Mouse (Mus musculus): ENCODE results near the gene Ddx17. TPM values are rescaled to one million over a fixed set of nuclear protein-coding genes. Genes with fewer than 3 reads are reported as not detected.

The Ddx17 gene
- polyA plus RNA-seq, 1 experiment from 2014 or later = 60.1 TPM

DNA sequence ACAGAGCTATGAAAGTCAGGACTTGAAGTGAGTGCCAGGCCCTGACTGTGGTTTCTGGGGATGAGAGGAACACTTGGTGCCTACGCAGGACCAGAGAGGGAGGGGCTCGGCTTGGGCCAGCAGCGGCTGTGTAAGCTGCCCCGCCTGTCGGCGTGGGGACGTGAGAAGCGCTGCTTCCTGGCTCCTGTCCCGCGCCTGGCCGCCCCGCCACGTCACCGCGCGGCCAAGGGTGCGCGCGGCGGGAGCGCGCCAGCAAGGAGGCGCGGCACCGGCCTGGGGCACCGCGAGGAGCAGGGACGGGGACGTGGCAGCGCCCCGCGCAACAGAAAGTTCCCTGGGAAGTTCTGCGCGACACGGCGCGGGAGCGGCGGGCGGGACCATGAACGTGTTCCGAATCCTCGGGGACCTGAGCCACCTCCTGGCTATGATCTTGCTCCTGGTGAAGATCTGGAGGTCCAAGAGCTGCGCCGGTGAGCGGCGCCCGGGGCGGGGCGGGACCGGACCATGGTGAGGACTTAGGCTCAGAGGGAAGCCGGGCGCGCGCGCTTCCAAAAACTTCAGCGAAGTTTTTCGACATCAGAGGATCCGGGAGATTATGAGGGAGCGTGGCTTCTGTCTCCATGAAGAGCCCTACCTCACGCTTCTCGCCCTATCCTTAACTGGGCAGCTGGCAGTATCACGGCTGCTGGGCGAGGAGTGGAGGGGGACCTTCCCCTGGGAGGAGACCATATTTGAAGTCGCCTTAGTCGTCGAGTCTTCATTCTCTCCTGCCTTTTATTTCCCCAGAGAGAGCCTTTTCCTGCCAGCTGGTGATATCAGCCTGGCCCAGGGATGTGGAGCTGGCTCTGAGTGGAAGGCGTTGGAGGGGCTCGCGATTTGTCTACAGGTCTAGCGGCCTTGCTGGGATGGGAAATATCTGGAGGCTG, 30.1 kb downstream of the Ddx17 start, which contains the start of gene Kdelr3:
Gene Kdelr3 (plus strand): TSS at position 241 of the 926 bp plus-strand sequence.
- peak; percentile 31 for ATAC-seq (replicated peaks)
- under 1% methylated on average over 71 of the region's 71 CpGs for WGBS
- Histone ChIP-seq H3K4me1 (peaks cover 21% of the 10 kb centered on the region), H3K27me3 (peaks cover 50% of the 10 kb centered on the region), H3K9ac (replicated peaks) (peak within 1 kb of the TSS; percentile 30; the same call in 1 of the 2 replicates), H3K4me3 (peak within 1 kb of the TSS; percentile 44), H3K27ac (replicated peaks) (no peak within 1 kb of the TSS), H3K36me3 (no peaks in the 10 kb centered on the region), H3K4me2 (replicated peaks) (peak within 1 kb of the TSS; percentile 87), H3K9me3 (no peaks in the 10 kb centered on the region)

DNA sequence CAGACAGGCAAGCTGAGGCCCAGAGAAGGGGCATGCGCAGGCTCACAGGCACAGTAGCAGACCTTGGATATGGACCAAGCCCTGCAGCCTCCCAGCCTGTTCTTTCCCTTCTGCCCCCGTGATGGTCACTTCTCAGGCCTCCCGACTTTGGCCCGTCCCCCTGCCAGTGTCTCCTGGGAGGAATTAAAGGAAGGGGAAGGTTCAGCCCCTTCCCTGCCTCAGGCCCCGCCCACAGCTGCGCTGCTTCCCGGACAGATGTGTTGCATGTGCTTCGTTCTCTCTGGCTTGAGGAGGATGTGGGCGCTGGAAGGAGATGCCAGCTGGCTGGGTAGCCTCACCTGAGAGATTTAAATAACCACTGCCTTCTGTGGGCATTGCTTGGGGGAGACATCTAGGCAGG, 32.6 kb downstream of the Ddx17 start:
- no peak overlapping the region for H3K9ac ChIP-seq (replicated peaks)
- H3K27me3 ChIP-seq = peaks cover 67% of the 10 kb centered on the region
- WGBS = 8% methylated on average over 9 of the region's 9 CpGs
- H3K9me3 ChIP-seq = no peaks in the 10 kb centered on the region
- H3K27ac ChIP-seq (replicated peaks) = no peak overlapping the region
- H3K4me1 ChIP-seq = peaks cover 29% of the 10 kb centered on the region
- H3K4me3 ChIP-seq = no peak overlapping the region
- ATAC-seq (replicated peaks) = no peak
- no peak overlapping the region for H3K4me2 ChIP-seq (replicated peaks)
- H3K36me3 ChIP-seq = no peaks in the 10 kb centered on the region

DNA sequence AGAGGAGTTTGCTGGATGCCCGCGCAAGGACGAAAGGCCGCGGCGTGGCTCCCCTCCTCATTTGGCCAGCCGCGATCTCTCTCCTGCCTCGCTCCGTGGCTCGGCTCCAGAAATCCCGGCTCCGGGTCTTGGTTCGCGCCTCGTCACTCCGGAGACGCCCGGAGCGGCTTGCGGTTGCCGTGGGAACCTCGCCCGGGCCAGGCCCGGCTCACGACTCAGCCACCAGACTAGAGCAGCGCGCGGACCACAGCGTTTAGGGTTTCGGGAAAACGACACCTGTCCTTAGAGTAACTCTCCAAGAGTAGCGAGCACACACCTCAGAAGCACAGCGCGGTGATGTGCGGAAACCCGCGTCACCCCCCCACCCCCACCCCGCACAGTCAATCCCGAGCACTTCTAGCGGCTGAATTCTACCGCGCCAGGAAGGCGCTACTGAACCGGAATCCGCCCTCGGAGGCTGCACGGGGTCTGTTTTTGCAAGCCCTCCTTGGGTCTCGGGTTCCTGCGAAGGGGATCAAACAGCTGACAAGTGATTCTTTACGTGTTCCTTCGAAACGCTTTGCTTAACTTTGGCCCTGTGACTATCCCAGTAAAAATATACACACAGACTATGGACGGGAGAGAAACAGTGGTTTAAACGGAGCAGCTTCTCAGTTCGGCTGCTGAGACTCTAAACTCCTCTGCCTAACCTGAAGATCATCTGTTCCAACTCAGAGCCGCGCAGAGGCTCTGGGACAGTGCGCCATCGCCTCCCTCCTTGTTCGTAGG, 34.8 kb downstream of the Ddx17 start:
- peak; percentile 89 for ATAC-seq (replicated peaks)
- Histone ChIP-seq H3K27me3 (peaks cover 59% of the 10 kb centered on the region), H3K36me3 (no peaks in the 10 kb centered on the region), H3K4me3 (peak overlapping the region; percentile 46), H3K9ac (replicated peaks) (peak overlapping the region; percentile 20), H3K4me1 (peaks cover 25% of the 10 kb centered on the region), H3K4me2 (replicated peaks) (peak overlapping the region; percentile 73), H3K9me3 (no peaks in the 10 kb centered on the region), H3K27ac (replicated peaks) (no peak overlapping the region)
- 1% methylated on average over 61 of the region's 61 CpGs for WGBS

DNA sequence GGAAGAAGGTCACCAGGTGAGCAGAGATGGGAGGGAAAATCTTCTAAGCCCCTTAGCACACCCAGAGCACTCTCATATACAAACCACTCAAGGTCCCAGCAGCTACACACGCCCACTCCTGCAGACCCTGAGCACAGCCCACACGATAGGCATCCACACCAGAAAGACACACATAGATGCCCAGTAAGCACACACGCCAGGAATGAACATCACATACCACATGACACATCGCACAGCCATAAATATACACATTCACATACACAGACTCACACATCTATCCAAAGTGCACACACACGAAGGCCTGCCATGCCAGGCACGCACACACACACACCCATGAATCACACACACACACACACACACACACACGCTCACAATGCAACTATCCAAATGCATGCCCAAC, 36.1 kb downstream of the Ddx17 start:
- no peaks in the 10 kb centered on the region for H3K36me3 ChIP-seq
- no peaks in the 10 kb centered on the region for H3K9me3 ChIP-seq
- no peak overlapping the region for H3K9ac ChIP-seq (replicated peaks)
- H3K4me3 ChIP-seq = no peak overlapping the region
- ATAC-seq (replicated peaks) = no peak
- peaks cover 28% of the 10 kb centered on the region for H3K4me1 ChIP-seq
- H3K27ac ChIP-seq (replicated peaks) = no peak overlapping the region
- no peak overlapping the region for H3K4me2 ChIP-seq (replicated peaks)
- 71% methylated on average over 7 of the region's 7 CpGs for WGBS
- peaks cover 56% of the 10 kb centered on the region for H3K27me3 ChIP-seq

DNA sequence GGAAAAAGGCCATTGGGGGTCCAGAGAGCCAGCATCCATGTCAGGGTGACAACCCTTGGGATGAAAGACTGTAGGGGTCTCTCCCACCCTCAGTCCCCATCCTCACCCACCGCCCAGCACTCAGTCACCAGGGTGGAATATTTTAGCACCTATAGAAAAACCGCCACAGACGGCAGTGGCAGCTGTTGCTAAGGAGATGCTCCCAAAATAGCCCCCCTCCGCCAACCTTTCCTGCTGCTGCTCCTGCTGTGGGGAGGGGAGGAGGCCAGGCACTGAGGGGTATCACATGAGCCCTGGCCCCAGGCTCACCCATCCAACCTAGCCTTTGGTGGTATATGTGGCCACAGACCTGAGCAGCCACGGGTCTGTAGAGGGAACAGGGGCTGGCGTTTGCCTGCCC, 36.5 kb downstream of the Ddx17 start:
- 37% methylated on average over 6 of the region's 6 CpGs for WGBS
- H3K9ac ChIP-seq (replicated peaks) = no peak overlapping the region

DNA sequence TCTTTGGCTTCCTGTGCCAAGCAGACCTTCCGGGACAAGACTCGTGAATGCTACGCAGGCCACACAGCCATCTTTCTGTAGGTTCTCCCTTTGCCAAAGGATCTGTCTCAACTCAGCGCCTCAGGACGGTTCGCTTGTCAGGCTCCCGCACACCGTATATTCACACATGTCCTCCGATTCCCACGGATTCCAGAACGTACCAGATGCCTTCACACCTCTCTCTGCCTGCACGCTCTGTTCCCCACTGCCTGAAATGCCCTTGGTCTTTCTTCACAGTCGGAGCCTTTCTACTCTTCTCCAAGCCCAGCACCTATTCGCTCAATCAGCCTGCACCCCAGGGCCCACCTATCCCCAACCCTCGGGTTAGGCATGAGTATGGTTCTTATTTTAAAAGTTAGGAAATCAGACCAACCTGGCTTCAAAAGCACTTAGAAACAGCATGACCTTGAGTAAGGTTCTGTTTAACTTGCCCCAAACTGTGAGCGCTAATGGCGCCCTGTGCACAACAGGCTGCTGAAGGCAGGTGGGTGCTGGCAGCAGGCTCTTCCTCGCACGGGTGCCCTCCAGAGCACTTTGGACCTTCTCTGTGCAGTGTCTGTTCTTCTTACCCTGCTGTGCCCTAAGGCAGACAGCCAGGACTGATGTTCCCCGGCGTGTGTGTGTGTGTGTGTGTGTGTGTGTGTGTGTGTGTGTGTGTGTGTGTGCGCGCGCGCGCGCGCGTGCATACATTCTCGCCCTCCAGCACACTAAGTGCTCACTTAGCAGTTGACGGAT, 39.3 kb downstream of the Ddx17 start:
- WGBS = 54% methylated on average over 31 of the region's 31 CpGs
- Histone ChIP-seq H3K4me3 (no peak overlapping the region), H3K27ac (replicated peaks) (no peak overlapping the region), H3K4me2 (replicated peaks) (no peak overlapping the region), H3K27me3 (peaks cover 55% of the 10 kb centered on the region), H3K9me3 (no peaks in the 10 kb centered on the region), H3K36me3 (no peaks in the 10 kb centered on the region), H3K4me1 (peaks cover 43% of the 10 kb centered on the region), H3K9ac (replicated peaks) (no peak overlapping the region)
- no peak for ATAC-seq (replicated peaks)

More for the DNA sequence above, 36.5 kb downstream of the Ddx17 start:
- H3K36me3 ChIP-seq = no peaks in the 10 kb centered on the region
- no peak overlapping the region for H3K4me2 ChIP-seq (replicated peaks)
- H3K27ac ChIP-seq (replicated peaks) = no peak overlapping the region
- ATAC-seq (replicated peaks) = no peak
- H3K27me3 ChIP-seq = peaks cover 56% of the 10 kb centered on the region
- H3K4me3 ChIP-seq = no peak overlapping the region
- H3K4me1 ChIP-seq = peaks cover 32% of the 10 kb centered on the region
- no peaks in the 10 kb centered on the region for H3K9me3 ChIP-seq

DNA sequence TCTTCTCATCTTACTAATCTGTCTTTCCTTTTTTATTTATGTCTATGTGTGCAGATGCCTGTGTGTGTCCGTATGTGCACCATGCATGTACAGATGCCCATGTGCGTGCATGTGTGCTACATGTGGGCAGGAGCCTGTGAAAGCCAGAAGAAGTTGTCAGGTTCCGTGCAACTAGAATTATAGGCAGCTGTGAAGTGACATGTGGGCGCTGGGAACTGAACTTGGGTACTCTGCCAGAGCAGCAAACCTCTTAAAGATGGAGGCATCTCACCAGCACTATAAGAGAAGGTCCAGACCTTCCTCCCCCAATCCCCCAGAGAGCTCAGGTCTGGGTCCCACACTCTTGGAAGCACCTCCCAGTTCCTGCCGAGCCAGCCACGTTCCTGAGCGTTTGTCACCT, 40.1 kb downstream of the Ddx17 start:
- 31% methylated on average over 7 of the region's 7 CpGs for WGBS
- no peaks in the 10 kb centered on the region for H3K9me3 ChIP-seq
- no peak overlapping the region for H3K9ac ChIP-seq (replicated peaks)
- peak overlapping the region; percentile 100 for H3K4me2 ChIP-seq (replicated peaks)
- H3K27me3 ChIP-seq = peaks cover 58% of the 10 kb centered on the region
- H3K4me1 ChIP-seq = peaks cover 36% of the 10 kb centered on the region
- 0 out of 2 replicates have a peak overlapping the region, but pooled peaks have one; percentile 51 for H3K4me3 ChIP-seq
- no peaks in the 10 kb centered on the region for H3K36me3 ChIP-seq
- no peak overlapping the region for H3K27ac ChIP-seq (replicated peaks)
- no peak for ATAC-seq (replicated peaks)

DNA sequence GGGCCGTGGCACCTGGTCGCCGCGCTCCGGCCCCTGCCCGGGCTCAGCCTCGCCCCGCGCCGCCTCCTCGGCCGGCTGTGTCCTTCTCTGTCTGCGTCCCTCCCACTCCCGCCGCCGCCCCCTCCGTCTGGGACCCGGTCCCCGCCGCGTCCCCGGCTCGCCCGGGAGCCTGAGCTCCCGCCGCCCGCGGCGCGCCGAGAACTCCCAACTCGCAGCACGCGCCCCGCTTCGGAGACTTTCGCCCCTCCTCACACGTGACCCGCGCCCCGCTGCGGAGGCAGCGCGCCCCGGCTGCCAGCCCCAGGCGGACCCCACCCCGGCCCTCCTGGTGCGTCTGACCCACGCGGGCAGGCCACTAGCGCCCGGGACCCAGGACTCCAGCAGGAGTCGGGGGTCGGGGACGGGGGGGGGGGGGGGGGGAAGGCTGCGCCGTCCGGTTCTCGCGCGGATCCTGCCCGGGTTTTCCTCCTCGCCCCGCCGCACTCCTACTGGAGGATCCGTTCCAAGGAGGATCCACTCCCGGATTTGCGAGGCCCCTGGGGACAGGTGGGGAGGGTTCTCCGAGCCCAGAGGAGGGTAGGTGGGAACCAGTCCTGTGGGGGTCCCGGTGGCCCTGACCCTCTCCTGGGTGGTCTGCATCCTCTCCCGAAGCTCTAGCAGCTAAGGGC, 40.8 kb downstream of the Ddx17 start:
- Histone ChIP-seq H3K27ac (replicated peaks) (no peak overlapping the region), H3K27me3 (peaks cover 52% of the 10 kb centered on the region), H3K4me2 (replicated peaks) (peak overlapping the region; percentile 100), H3K36me3 (no peaks in the 10 kb centered on the region), H3K4me3 (peak overlapping the region; percentile 51), H3K9ac (replicated peaks) (peak overlapping the region; percentile 46), H3K9me3 (no peaks in the 10 kb centered on the region), H3K4me1 (peaks cover 34% of the 10 kb centered on the region)
- peak; percentile 57 for ATAC-seq (replicated peaks)
- WGBS = under 1% methylated on average over 52 of the region's 71 CpGs

DNA sequence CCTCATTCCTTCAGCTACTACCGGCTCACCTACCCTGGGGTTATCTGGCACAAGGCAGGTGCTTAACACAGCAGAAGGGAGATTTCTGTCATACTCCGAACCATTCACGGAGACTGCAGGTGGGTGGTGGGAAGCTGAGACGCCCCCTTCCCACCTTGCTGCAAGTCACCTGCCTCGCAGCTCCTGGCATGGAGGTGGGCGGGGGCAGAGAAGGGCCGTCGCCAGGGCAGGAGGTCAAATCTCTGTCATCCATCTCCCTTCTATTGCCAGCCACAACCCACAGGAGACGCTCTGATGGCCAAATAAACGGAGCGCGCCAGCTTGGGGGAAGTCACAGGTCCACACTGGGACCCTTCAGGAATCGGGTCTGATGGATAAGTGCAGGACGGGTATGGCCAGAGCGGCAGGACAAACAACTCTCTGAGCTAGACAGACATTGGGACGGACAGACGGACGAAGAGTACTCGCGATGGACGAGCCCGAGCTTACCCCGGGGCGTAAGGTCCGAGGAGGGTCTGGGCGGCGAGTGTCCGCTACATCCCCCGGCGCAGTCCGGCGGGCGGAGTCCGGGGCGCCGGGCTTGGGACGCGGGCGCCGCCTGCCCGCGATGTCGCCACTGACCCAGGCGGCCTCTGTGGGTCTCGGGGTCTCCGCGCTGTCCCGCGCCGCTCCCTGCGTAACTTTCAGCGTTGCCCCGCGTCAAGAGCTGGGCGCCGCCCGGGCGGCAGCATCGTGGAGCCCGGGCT, 41.7 kb downstream of the Ddx17 start, which contains the start of gene Kcnj4:
Gene Kcnj4 (minus strand): TSS at position 535 of the 746 bp plus-strand sequence.
- H3K27ac ChIP-seq (replicated peaks) = no peak within 1 kb of the TSS
- ATAC-seq (replicated peaks) = 0 out of 2 replicates have a peak, but pooled peaks have one; percentile 7
- H3K4me1 ChIP-seq = peaks cover 34% of the 10 kb centered on the region
- H3K9ac ChIP-seq (replicated peaks) = peak within 1 kb of the TSS; percentile 46
- no peaks in the 10 kb centered on the region for H3K9me3 ChIP-seq
- H3K4me3 ChIP-seq = peak within 1 kb of the TSS; percentile 51
- peak within 1 kb of the TSS; percentile 100 for H3K4me2 ChIP-seq (replicated peaks)
- peaks cover 44% of the 10 kb centered on the region for H3K27me3 ChIP-seq
- under 1% methylated on average over 60 of the region's 60 CpGs for WGBS
- no peaks in the 10 kb centered on the region for H3K36me3 ChIP-seq

DNA sequence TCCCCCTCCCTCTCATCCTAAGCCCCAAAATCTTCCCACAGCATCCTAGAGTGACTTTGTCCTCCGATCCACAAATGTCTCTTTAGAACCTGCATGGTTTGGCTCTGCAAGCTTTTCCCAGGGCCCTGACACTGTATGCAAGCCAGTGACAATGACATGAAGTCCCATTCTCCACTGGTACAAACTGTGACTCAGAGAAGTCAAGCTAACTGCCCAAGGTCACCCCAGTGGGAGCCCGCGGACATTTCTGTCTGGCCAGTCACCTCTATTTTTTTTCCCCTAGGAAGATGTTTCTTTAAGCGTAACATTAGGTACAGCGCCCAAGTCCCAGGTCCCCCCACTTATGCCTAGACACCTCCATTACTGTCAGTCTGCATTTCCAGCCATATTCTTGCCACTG, 43.1 kb downstream of the Ddx17 start:
- no peak for ATAC-seq (replicated peaks)
- Histone ChIP-seq H3K27ac (replicated peaks) (no peak overlapping the region), H3K9me3 (no peaks in the 10 kb centered on the region), H3K36me3 (no peaks in the 10 kb centered on the region), H3K4me1 (peaks cover 32% of the 10 kb centered on the region), H3K4me2 (replicated peaks) (no peak overlapping the region), H3K9ac (replicated peaks) (no peak overlapping the region), H3K4me3 (no peak overlapping the region), H3K27me3 (peaks cover 41% of the 10 kb centered on the region)
- WGBS = 60% methylated on average over 5 of the region's 5 CpGs

Data from forebrain, embryonic 15.5 days (tissue).